Mouse (Mus musculus): ENCODE results near the gene Cyp2d40. TPM values are rescaled to one million over a fixed set of nuclear protein-coding genes. Genes with fewer than 3 reads are reported as not detected.
"Not testable (repeated sequence)": the region's sequence is repeated elsewhere in the genome, so short reads cannot be mapped to it uniquely, and the experiment has no call there.

Gene Cyp2d40
- polyA plus RNA-seq, 1 experiment from 2014 or later, result not detected

DNA sequence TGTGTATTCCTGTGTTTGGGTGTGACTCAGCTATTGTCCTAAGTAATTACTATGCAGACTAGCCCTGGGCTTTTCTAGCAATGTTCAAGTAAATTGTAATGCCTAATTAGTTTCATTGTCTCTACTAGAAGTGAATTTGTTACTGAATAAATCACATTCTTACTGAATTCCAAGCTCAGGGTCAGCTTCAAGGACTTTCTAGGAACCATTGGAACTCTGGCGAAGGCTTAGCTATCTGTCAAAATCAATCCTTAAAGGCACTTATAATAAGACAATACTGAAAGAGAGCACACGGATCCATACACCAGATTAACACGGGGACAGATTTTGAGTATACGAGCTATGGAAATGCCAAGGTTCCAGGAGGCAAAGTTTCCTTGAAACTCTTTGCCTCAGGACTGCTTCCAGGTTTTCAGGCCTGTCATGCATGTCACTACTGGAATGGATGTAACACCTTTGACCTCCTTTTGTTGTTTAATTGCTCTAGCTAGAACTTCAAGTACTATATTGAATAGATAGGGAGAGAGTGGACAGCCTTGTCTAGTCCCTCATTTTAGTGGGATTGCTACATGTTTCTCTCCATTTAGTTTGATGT is 30.6 kb downstream of the Cyp2d40 start:
- not testable (repeated sequence) for H3K9ac ChIP-seq (ENCODE audit: low read length); H3K4me3 ChIP-seq (ENCODE audit: low read depth, low read length); H3K4me1 ChIP-seq (ENCODE audit: control insufficient read depth, insufficient read depth, low read length); DNase-seq (ENCODE audit: low spot score, missing footprints); H3K4me2 ChIP-seq; H3K27ac ChIP-seq (ENCODE audit: low read depth, low read length); H3K27me3 ChIP-seq (ENCODE audit: control insufficient read depth, insufficient read depth, low read length); ATAC-seq (ENCODE audit: low FRiP score); H3K36me3 ChIP-seq (ENCODE audit: control insufficient read depth, insufficient read depth, low read length); H3K9me3 ChIP-seq (ENCODE audit: control insufficient read depth, low read length)
- 90% methylated on average over 4 of the region's 4 CpGs for WGBS

Small RNA genes lying within 50 kb of the gene (microRNA-seq; reads per million reads assigned to microRNA genes)
- gene Gm27618, result not detected

Other genes starting within 250 kb of the Cyp2d40 start
- gene Cyp2d12, start 209.1 kb downstream of the Cyp2d40 start, polyA plus RNA-seq (2014; fragmentation: Nextera tagmentation; extraction: Ambion mirVana), result not detected in 2 replicates
- gene Cyp2d34, start 143.2 kb downstream of the Cyp2d40 start, polyA plus RNA-seq (2014; fragmentation: Nextera tagmentation; extraction: Ambion mirVana), result not detected in 2 replicates
- gene Cyp2d26, start 30.1 kb upstream of the Cyp2d40 start, polyA plus RNA-seq (2014; fragmentation: Nextera tagmentation; extraction: Ambion mirVana), result not detected in 2 replicates
- 12.3 and 13.5 TPM in 2 replicates for gene Tcf20, start 223.7 kb upstream of the Cyp2d40 start, polyA plus RNA-seq (2014; fragmentation: Nextera tagmentation; extraction: Ambion mirVana)